Mouse (Mus musculus): ENCODE data around the gene Lgalsl. TPM values are rescaled to one million over a fixed set of nuclear protein-coding genes. Genes with fewer than 3 reads are reported as not detected.

Gene Lgalsl
- polyA plus RNA-seq, 1 experiment from 2014 or later: 34.6 TPM

DNA sequence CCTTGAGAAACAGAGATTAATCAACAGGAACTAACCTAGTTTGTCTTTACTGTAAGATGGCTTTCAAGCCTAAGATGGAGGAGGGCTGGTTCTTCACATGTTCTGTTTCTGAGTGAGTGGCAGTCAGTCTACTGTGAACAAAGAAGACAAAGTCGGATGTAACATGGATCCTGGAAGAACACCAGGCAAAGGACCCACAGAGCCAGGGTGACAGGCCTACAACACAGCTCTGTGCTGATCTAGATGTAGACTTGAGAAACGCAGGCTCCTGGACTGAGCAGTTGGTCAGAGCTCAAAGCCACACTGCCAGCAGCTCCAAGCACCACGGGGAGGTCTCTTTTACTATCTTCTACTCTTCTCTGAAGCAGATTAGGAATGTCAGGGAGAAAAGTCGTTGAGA, 37.2 kb downstream of the Lgalsl start:
- Histone ChIP-seq H3K4me1 (ENCODE audit: control insufficient read depth, insufficient read depth, low read length) (no peaks in the 10 kb centered on the region), H3K4me2 (ENCODE audit: low read depth, low read length) (no peak overlapping the region), H3K9ac (ENCODE audit: low read length) (no peak overlapping the region), H3K36me3 (ENCODE audit: control insufficient read depth, insufficient read depth) (no peaks in the 10 kb centered on the region), H3K4me3 (ENCODE audit: low read length) (no peak overlapping the region), H3K9me3 (replicated peaks; ENCODE audit: control insufficient read depth, low read length) (0 out of 2 replicates have a peak, but pooled peaks cover 4% of the 10 kb centered on the region), H3K27me3 (ENCODE audit: control insufficient read depth, insufficient read depth, low read length) (no peaks in the 10 kb centered on the region), H3K27ac (ENCODE audit: low read length) (no peak overlapping the region)
- WGBS: 59% methylated on average over 4 of the region's 4 CpGs
- no peak for ATAC-seq (replicated peaks; ENCODE audit: extremely low read depth, insufficient read depth, low FRiP score)

GRCm38 (mm10) chr11:20792667-20793066, 38.2 kb downstream of the Lgalsl start:
- WGBS: 79% methylated on average over 3 of the region's 3 CpGs
- Histone ChIP-seq H3K27ac (ENCODE audit: low read length) (no peak overlapping the region), H3K9ac (ENCODE audit: low read length) (no peak overlapping the region), H3K27me3 (ENCODE audit: control insufficient read depth, insufficient read depth, low read length) (no peaks in the 10 kb centered on the region), H3K4me1 (ENCODE audit: control insufficient read depth, insufficient read depth, low read length) (no peaks in the 10 kb centered on the region), H3K4me2 (ENCODE audit: low read depth, low read length) (no peak overlapping the region), H3K9me3 (replicated peaks; ENCODE audit: control insufficient read depth, low read length) (no peaks in the 10 kb centered on the region), H3K36me3 (ENCODE audit: control insufficient read depth, insufficient read depth) (no peaks in the 10 kb centered on the region), H3K4me3 (ENCODE audit: low read length) (no peak overlapping the region)
- no peak for ATAC-seq (replicated peaks; ENCODE audit: extremely low read depth, insufficient read depth, low FRiP score)

GRCm38 (mm10) chr11:20791334-20791733, 39.5 kb downstream of the Lgalsl start:
- Histone ChIP-seq H3K9me3 (replicated peaks; ENCODE audit: control insufficient read depth, low read length) (no peaks in the 10 kb centered on the region), H3K4me2 (ENCODE audit: low read depth, low read length) (no peak overlapping the region), H3K27me3 (ENCODE audit: control insufficient read depth, insufficient read depth, low read length) (no peaks in the 10 kb centered on the region), H3K27ac (ENCODE audit: low read length) (no peak overlapping the region), H3K36me3 (ENCODE audit: control insufficient read depth, insufficient read depth) (no peaks in the 10 kb centered on the region), H3K9ac (ENCODE audit: low read length) (no peak overlapping the region), H3K4me3 (ENCODE audit: low read length) (no peak overlapping the region), H3K4me1 (ENCODE audit: control insufficient read depth, insufficient read depth, low read length) (no peaks in the 10 kb centered on the region)
- 81% methylated on average over 2 of the region's 2 CpGs for WGBS
- ATAC-seq (replicated peaks; ENCODE audit: extremely low read depth, insufficient read depth, low FRiP score): no peak

GRCm38 (mm10) chr11:20789015-20789414, 41.8 kb downstream of the Lgalsl start:
- Histone ChIP-seq H3K4me1 (ENCODE audit: control insufficient read depth, insufficient read depth, low read length) (no peaks in the 10 kb centered on the region), H3K27ac (ENCODE audit: low read length) (no peak overlapping the region), H3K4me2 (ENCODE audit: low read depth, low read length) (no peak overlapping the region), H3K4me3 (ENCODE audit: low read length) (no peak overlapping the region), H3K27me3 (ENCODE audit: control insufficient read depth, insufficient read depth, low read length) (no peaks in the 10 kb centered on the region), H3K9ac (ENCODE audit: low read length) (no peak overlapping the region), H3K36me3 (ENCODE audit: control insufficient read depth, insufficient read depth) (no peaks in the 10 kb centered on the region), H3K9me3 (replicated peaks; ENCODE audit: control insufficient read depth, low read length) (peaks cover 13% of the 10 kb centered on the region)
- ATAC-seq (replicated peaks; ENCODE audit: extremely low read depth, insufficient read depth, low FRiP score): no peak
- WGBS: 66% methylated on average over 1 of the region's 1 CpGs

DNA sequence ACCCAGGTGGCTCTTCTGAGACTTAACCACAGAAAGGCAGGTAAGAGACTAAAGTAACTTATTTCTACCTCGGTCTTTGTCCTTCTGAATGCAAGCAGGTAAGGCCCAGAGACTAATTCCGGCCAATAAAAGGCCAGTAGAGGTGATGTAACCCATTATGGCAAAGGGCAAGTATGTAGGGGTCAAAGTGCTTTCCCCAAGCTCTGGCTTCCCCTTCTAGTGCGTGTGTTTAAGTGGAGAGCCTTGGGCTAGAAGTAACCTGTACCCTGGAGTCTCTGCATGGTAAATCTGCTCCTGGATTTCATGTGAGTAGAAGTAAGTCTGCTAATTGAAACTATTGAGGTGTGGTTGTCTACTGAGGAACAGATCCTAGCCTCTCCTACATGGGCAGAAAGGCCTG, 42.8 kb downstream of the Lgalsl start:
- ATAC-seq (replicated peaks; ENCODE audit: extremely low read depth, insufficient read depth, low FRiP score): no peak
- WGBS: 71% methylated on average over 3 of the region's 3 CpGs
- Histone ChIP-seq H3K27ac (ENCODE audit: low read length) (no peak overlapping the region), H3K36me3 (ENCODE audit: control insufficient read depth, insufficient read depth) (no peaks in the 10 kb centered on the region), H3K9me3 (replicated peaks; ENCODE audit: control insufficient read depth, low read length) (peaks cover 13% of the 10 kb centered on the region), H3K9ac (ENCODE audit: low read length) (no peak overlapping the region), H3K4me2 (ENCODE audit: low read depth, low read length) (no peak overlapping the region), H3K4me1 (ENCODE audit: control insufficient read depth, insufficient read depth, low read length) (no peaks in the 10 kb centered on the region), H3K27me3 (ENCODE audit: control insufficient read depth, insufficient read depth, low read length) (no peaks in the 10 kb centered on the region), H3K4me3 (ENCODE audit: low read length) (no peak overlapping the region)

GRCm38 (mm10) chr11:20786191-20786590, 44.7 kb downstream of the Lgalsl start:
- no peaks in the 10 kb centered on the region for H3K36me3 ChIP-seq (ENCODE audit: control insufficient read depth, insufficient read depth)
- peaks cover 13% of the 10 kb centered on the region for H3K9me3 ChIP-seq (replicated peaks; ENCODE audit: control insufficient read depth, low read length)
- WGBS: 67% methylated on average over 2 of the region's 2 CpGs
- H3K27ac ChIP-seq (ENCODE audit: low read length): no peak overlapping the region
- H3K9ac ChIP-seq (ENCODE audit: low read length): no peak overlapping the region
- no peaks in the 10 kb centered on the region for H3K27me3 ChIP-seq (ENCODE audit: control insufficient read depth, insufficient read depth, low read length)
- no peak overlapping the region for H3K4me2 ChIP-seq (ENCODE audit: low read depth, low read length)
- H3K4me3 ChIP-seq (ENCODE audit: low read length): no peak overlapping the region
- no peaks in the 10 kb centered on the region for H3K4me1 ChIP-seq (ENCODE audit: control insufficient read depth, insufficient read depth, low read length)
- no peak for ATAC-seq (replicated peaks; ENCODE audit: extremely low read depth, insufficient read depth, low FRiP score)

GRCm38 (mm10) chr11:20785186-20785585, 45.7 kb downstream of the Lgalsl start:
- no peak overlapping the region for H3K9ac ChIP-seq (ENCODE audit: low read length)
- no peak overlapping the region for H3K4me3 ChIP-seq (ENCODE audit: low read length)
- ATAC-seq (replicated peaks; ENCODE audit: extremely low read depth, insufficient read depth, low FRiP score): no peak
- H3K27me3 ChIP-seq (ENCODE audit: control insufficient read depth, insufficient read depth, low read length): no peaks in the 10 kb centered on the region
- peaks cover 13% of the 10 kb centered on the region for H3K9me3 ChIP-seq (replicated peaks; ENCODE audit: control insufficient read depth, low read length)
- H3K27ac ChIP-seq (ENCODE audit: low read length): no peak overlapping the region
- H3K4me1 ChIP-seq (ENCODE audit: control insufficient read depth, insufficient read depth, low read length): no peaks in the 10 kb centered on the region
- H3K36me3 ChIP-seq (ENCODE audit: control insufficient read depth, insufficient read depth): no peaks in the 10 kb centered on the region
- 73% methylated on average over 1 of the region's 1 CpGs for WGBS
- H3K4me2 ChIP-seq (ENCODE audit: low read depth, low read length): no peak overlapping the region

GRCm38 (mm10) chr11:20784776-20785175, 46.1 kb downstream of the Lgalsl start:
- Histone ChIP-seq H3K36me3 (ENCODE audit: control insufficient read depth, insufficient read depth) (no peaks in the 10 kb centered on the region), H3K27ac (ENCODE audit: low read length) (no peak overlapping the region), H3K4me2 (ENCODE audit: low read depth, low read length) (no peak overlapping the region), H3K9me3 (replicated peaks; ENCODE audit: control insufficient read depth, low read length) (peaks cover 13% of the 10 kb centered on the region), H3K4me1 (ENCODE audit: control insufficient read depth, insufficient read depth, low read length) (no peaks in the 10 kb centered on the region), H3K9ac (ENCODE audit: low read length) (no peak overlapping the region), H3K27me3 (ENCODE audit: control insufficient read depth, insufficient read depth, low read length) (no peaks in the 10 kb centered on the region), H3K4me3 (ENCODE audit: low read length) (no peak overlapping the region)
- ATAC-seq (replicated peaks; ENCODE audit: extremely low read depth, insufficient read depth, low FRiP score): no peak
- 73% methylated on average over 6 of the region's 6 CpGs for WGBS

GRCm38 (mm10) chr11:20783467-20783866, 47.4 kb downstream of the Lgalsl start:
- no peak overlapping the region for H3K27ac ChIP-seq (ENCODE audit: low read length)
- H3K4me3 ChIP-seq (ENCODE audit: low read length): no peak overlapping the region
- H3K9me3 ChIP-seq (replicated peaks; ENCODE audit: control insufficient read depth, low read length): peaks cover 13% of the 10 kb centered on the region
- WGBS: 87% methylated on average over 1 of the region's 1 CpGs
- H3K4me2 ChIP-seq (ENCODE audit: low read depth, low read length): no peak overlapping the region
- H3K36me3 ChIP-seq (ENCODE audit: control insufficient read depth, insufficient read depth): no peaks in the 10 kb centered on the region
- no peak for ATAC-seq (replicated peaks; ENCODE audit: extremely low read depth, insufficient read depth, low FRiP score)
- H3K4me1 ChIP-seq (ENCODE audit: control insufficient read depth, insufficient read depth, low read length): no peaks in the 10 kb centered on the region
- no peak overlapping the region for H3K9ac ChIP-seq (ENCODE audit: low read length)
- no peaks in the 10 kb centered on the region for H3K27me3 ChIP-seq (ENCODE audit: control insufficient read depth, insufficient read depth, low read length)

GRCm38 (mm10) chr11:20782620-20783019, 48.2 kb downstream of the Lgalsl start:
- no peak overlapping the region for H3K4me2 ChIP-seq (ENCODE audit: low read depth, low read length)
- no peak for ATAC-seq (replicated peaks; ENCODE audit: extremely low read depth, insufficient read depth, low FRiP score)
- 70% methylated on average over 2 of the region's 2 CpGs for WGBS
- H3K27me3 ChIP-seq (ENCODE audit: control insufficient read depth, insufficient read depth, low read length): no peaks in the 10 kb centered on the region
- no peak overlapping the region for H3K4me3 ChIP-seq (ENCODE audit: low read length)
- no peak overlapping the region for H3K9ac ChIP-seq (ENCODE audit: low read length)
- no peaks in the 10 kb centered on the region for H3K4me1 ChIP-seq (ENCODE audit: control insufficient read depth, insufficient read depth, low read length)
- H3K9me3 ChIP-seq (replicated peaks; ENCODE audit: control insufficient read depth, low read length): peaks cover 13% of the 10 kb centered on the region
- H3K27ac ChIP-seq (ENCODE audit: low read length): no peak overlapping the region
- no peaks in the 10 kb centered on the region for H3K36me3 ChIP-seq (ENCODE audit: control insufficient read depth, insufficient read depth)
